Mouse (Mus musculus) heart, embryonic 14.5 days (tissue): ENCODE results near the gene Mup13. TPM values are rescaled to one million over a fixed set of nuclear protein-coding genes. Genes with fewer than 3 reads are reported as not detected.
"Not testable (repeated sequence)": the region's sequence is repeated elsewhere in the genome, so short reads cannot be mapped to it uniquely, and the experiment has no call there.

Source experiments
- ATAC-seq: fragments of 200-750 bp; cut with Nextera tagmentation; 2 replicates; pipeline ENCODE4 v1.8.0; 2017; ENCODE audit warnings: low read depth, moderate TSS enrichment; ENCODE audit not compliant: insufficient number of reproducible peaks, insufficient read depth, low FRiP score
- H3K27ac ChIP-seq, 2 experiments: fragments of 200-500 bp in 1 of 2; fragments of 300-500 bp in 1 of 2; sonication (generic) in 1 of 2; replicated peaks in 1 of 2; 2 replicates each; pipeline ENCODE4 v1.5.1; 2012 to 2014; ENCODE audit warnings: low read depth in 2 of 2, low read length in 2 of 2, control low read depth in 1 of 2, mild to moderate bottlenecking in 1 of 2, mixed read lengths in 1 of 2; ENCODE audit not compliant: control insufficient read depth in 1 of 2, insufficient read depth in 1 of 2
- H3K27me3 ChIP-seq: fragments of 300-500 bp; sonication (generic); 2 replicates; pipeline ENCODE4 v1.6.1; 2014; ENCODE audit warnings: mild to moderate bottlenecking, low read length, control low read depth; ENCODE audit not compliant: control insufficient read depth, insufficient read depth
- H3K36me3 ChIP-seq: fragments of 300-500 bp; sonication (generic); 2 replicates; pipeline ENCODE4 v1.6.1; 2014; ENCODE audit warnings: mild to moderate bottlenecking, control low read depth, low read length, mixed read lengths; ENCODE audit not compliant: control insufficient read depth, insufficient read depth
- H3K4me1 ChIP-seq, 2 experiments: fragments of 200-500 bp in 1 of 2; fragments of 300-500 bp in 1 of 2; sonication (generic) in 1 of 2; 2 replicates each; pipeline ENCODE4 v1.6.1; 2012 to 2014; ENCODE audit warnings: low read length in 2 of 2, control low read depth in 1 of 2, mixed read lengths in 1 of 2; ENCODE audit not compliant: control insufficient read depth in 2 of 2, insufficient read depth in 2 of 2
- H3K4me2 ChIP-seq: fragments of 300-500 bp; sonication (generic); 2 replicates; pipeline ENCODE4 v1.6.1; 2014; ENCODE audit warnings: mild to moderate bottlenecking, low read length
- H3K4me3 ChIP-seq, 2 experiments: fragments of 200-500 bp in 1 of 2; fragments of 300-500 bp in 1 of 2; sonication (generic) in 1 of 2; 2 replicates each; pipeline ENCODE4 v1.5.1; 2012 to 2014; ENCODE audit warnings: low read length in 2 of 2, mild to moderate bottlenecking in 2 of 2, control low read depth in 1 of 2, low read depth in 1 of 2, moderate library complexity in 1 of 2; ENCODE audit not compliant: control insufficient read depth in 1 of 2, insufficient read depth in 1 of 2
- H3K9ac ChIP-seq: fragments of 300-500 bp; sonication (generic); 2 replicates; pipeline ENCODE4 v1.6.1; 2014; ENCODE audit warnings: mild to moderate bottlenecking, low read length
- H3K9me3 ChIP-seq: fragments of 300-500 bp; sonication (generic); 2 replicates; pipeline ENCODE4 v1.6.1; 2016; ENCODE audit warnings: low read length, control low read depth; ENCODE audit not compliant: control insufficient read depth
- WGBS: fragments of 180-500 bp; shearing (Covaris S2); extraction: QIAGEN DNeasy Blood & Tissue Kit; methylation state at CpG from one replicate; pipeline ENCODE4 v1.1.7; 2014; 5-methylcytosine and 5-hydroxymethylcytosine counted together
- polyA plus RNA-seq: library from polyadenylated mRNA; unstranded; fragments of >200 nt; fragmentation: Nextera tagmentation; extraction: Ambion mirVana; gene quantifications from 2 replicates; pipeline ENCODE4 v1.2.1, GENCODE M21; 2014

The Mup13 gene
- polyA plus RNA-seq, result not detected in 2 replicates

DNA sequence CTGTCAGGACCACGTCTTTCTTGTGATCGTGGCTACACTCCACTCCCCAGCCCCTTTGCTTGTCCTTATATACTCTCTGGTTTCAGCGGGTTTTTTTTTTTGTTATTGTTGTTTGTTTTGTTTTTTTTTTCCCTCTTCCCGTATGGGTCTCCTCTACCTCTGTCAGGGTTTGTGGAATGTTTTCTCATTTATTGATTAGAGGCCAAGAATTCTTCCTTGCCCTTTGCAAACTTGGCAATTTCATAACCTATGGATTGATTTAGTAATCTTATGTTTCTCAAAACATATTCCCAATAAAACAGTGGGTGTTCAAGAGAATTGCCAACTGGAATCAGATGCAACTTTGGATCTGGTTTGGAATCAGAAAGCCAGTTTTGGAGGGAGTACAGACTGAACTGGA is at the start of gene Mup13:
Gene Mup13, minus strand, starts transcription at position 101 of the 400 bp plus-strand sequence.
- WGBS, result 81% methylated on average over 4 of the region's 4 CpGs
- H3K27ac ChIP-seq, H3K4me3 ChIP-seq, H3K4me2 ChIP-seq, ATAC-seq, H3K36me3 ChIP-seq, H3K27me3 ChIP-seq, H3K9me3 ChIP-seq, H3K9ac ChIP-seq, H3K4me1 ChIP-seq: not testable (repeated sequence)

Other genes with a start within 250 kb of the Mup13 start
- gene Mup14, start 75.7 kb upstream of the Mup13 start, polyA plus RNA-seq, result not detected in 2 replicates
- not detected in 2 replicates for gene Mup15, start 211.5 kb upstream of the Mup13 start, polyA plus RNA-seq